Mouse (Mus musculus): ENCODE results near the gene Aipl1. TPM values are rescaled to one million over a fixed set of nuclear protein-coding genes. Genes with fewer than 3 reads are reported as not detected.

Gene Aipl1
- total RNA-seq, 2 experiments from 2014 or later: not detected

Other genes starting within 250 kb of the Aipl1 start
- gene Pimreg, start 4.5 kb upstream of the Aipl1 start, total RNA-seq (2021): under 1 TPM; 0.64 to 0.70 TPM
- 1 to 10 TPM; 1.8 to 2.6 TPM for gene Pitpnm3, start 98.3 kb upstream of the Aipl1 start, total RNA-seq (2021)
- under 1 TPM; 0.08 to 0.10 TPM for gene Gm43951, start 169.3 kb upstream of the Aipl1 start, total RNA-seq (2021)
- 1 to 10 TPM; 1.9 to 3.0 TPM for gene 4933427D14Rik, start 169.9 kb upstream of the Aipl1 start, total RNA-seq (2021)
- 10 to 100 TPM; 27.9 to 28.1 TPM for gene Txndc17, start 170.0 kb upstream of the Aipl1 start, total RNA-seq (2021)
- gene Med31, start 178.1 kb upstream of the Aipl1 start, total RNA-seq (2021): 1 to 10 TPM; 5.8 to 7.4 TPM
- gene Slc13a5, start 229.7 kb upstream of the Aipl1 start, total RNA-seq (2021): under 1 TPM in 1 of 2 experiments, not detected in 1; 0.19 TPM

Data from gastrocnemius, postnatal 25 days (tissue).